21 mouse cellular contexts compared by ENCODE assay signal in the genomic region with DNA sequence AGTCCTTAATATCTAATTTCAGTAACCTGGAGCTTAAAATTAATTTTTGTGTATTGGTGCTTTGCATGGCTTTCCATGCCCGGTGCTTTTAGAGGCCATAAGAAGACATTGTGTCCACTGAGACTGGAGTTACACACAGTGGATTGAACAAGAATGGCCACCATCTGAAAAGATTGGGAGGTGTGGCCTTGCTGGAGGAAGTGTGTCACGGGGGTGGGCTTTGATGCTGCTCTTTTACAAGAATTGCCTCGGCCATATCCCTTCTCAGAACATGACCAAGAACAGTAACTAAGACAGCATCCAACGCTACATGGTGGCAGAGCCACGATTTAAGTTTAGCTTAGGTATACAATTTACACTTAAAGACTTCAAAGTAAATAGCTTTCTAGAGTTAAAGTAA. TPM values are rescaled to one million over a fixed set of nuclear protein-coding genes. Genes with fewer than 3 reads are reported as not detected.
A peak's percentile ranks its signal among the peaks of the same experiment; 100 is the strongest.
DNase-seq lines count a peak whose midpoint lies in the region; ATAC-seq and TF ChIP-seq lines count a peak whose summit lies in the region.
"Had no signal": no experiment of that assay in that cellular context is flagged by ENCODE, and none has a peak within 500 bp of the region (broad histone marks: within the 10 kb centered on the region; RNA-seq: fewer than 3 reads in every experiment).

No protein-coding gene starts in this region.

- H3K9ac ChIP-seq in intestine, embryonic 15.5 days = no peak overlapping the region
- H3K9ac ChIP-seq in intestine, postnatal 0 days (ENCODE audit: low read depth, low read length) = no peak overlapping the region
- H3K9ac ChIP-seq: embryonic facial prominence, embryonic 12.5 days; forebrain, embryonic 13.5 days; forebrain, embryonic 15.5 days; forebrain, postnatal 0 days had no signal

- no peak for TF ChIP-seq CTCF in intestine, postnatal 0 days (IDR thresholded peaks at IDR 0.05; ENCODE audit: low read depth)

- no peak overlapping the region for H3K4me2 ChIP-seq in intestine, embryonic 15.5 days (replicated peaks)
- H3K4me2 ChIP-seq in intestine, postnatal 0 days (replicated peaks; ENCODE audit: low read depth) = no peak overlapping the region
- H3K4me2 ChIP-seq: embryonic facial prominence, embryonic 12.5 days; forebrain, embryonic 13.5 days; forebrain, embryonic 15.5 days had no signal

- H3K4me1 ChIP-seq in intestine, embryonic 15.5 days (replicated peaks) = no peaks in the 10 kb centered on the region
- H3K4me1 ChIP-seq in intestine, postnatal 0 days (replicated peaks; ENCODE audit: control insufficient read depth, insufficient read depth, low read length) = no peaks in the 10 kb centered on the region
- H3K4me1 ChIP-seq: embryonic facial prominence, embryonic 10.5 days; embryonic facial prominence, embryonic 12.5 days; forebrain, embryonic 13.5 days; forebrain, embryonic 15.5 days had no signal

- intact Hi-C loops in left cerebral cortex, postnatal 36 days (cut with DNase I) = no loop called here

- 0 out of 2 replicates have a peak overlapping the region, but pooled peaks have one; percentile 6 for H3K27ac ChIP-seq in intestine, embryonic 15.5 days
- H3K27ac ChIP-seq in intestine, postnatal 0 days (ENCODE audit: low read depth, low read length) = no peak overlapping the region
- H3K27ac ChIP-seq: embryonic facial prominence, embryonic 10.5 days; embryonic facial prominence, embryonic 12.5 days; forebrain, embryonic 13.5 days; forebrain, embryonic 15.5 days had no signal

- H3K27me3 ChIP-seq in intestine, embryonic 15.5 days (replicated peaks) = no peaks in the 10 kb centered on the region
- H3K27me3 ChIP-seq in intestine, postnatal 0 days (replicated peaks; ENCODE audit: control insufficient read depth, insufficient read depth, low read length) = no peaks in the 10 kb centered on the region
- H3K27me3 ChIP-seq: embryonic facial prominence, embryonic 12.5 days; forebrain, embryonic 13.5 days; forebrain, embryonic 15.5 days; Patski had no signal

- no peak overlapping the region for H3K4me3 ChIP-seq in intestine, embryonic 15.5 days (replicated peaks)
- no peak overlapping the region for H3K4me3 ChIP-seq in intestine, postnatal 0 days (ENCODE audit: low read depth, low read length)
- H3K4me3 ChIP-seq: embryonic facial prominence, embryonic 10.5 days; embryonic facial prominence, embryonic 12.5 days; forebrain, embryonic 13.5 days; forebrain, embryonic 15.5 days had no signal

- no peak for ATAC-seq in intestine, embryonic 15.5 days
- no peak for ATAC-seq in intestine, postnatal 0 days
- ATAC-seq: activated CD4-positive, CD25-positive, alpha-beta regulatory T cell, adult 4 months; forebrain, embryonic 13.5 days; forebrain, embryonic 15.5 days; forebrain, postnatal 0 days; Patski had no signal

- DNase-seq in ZHBTc4 (ENCODE audit: low read depth, low spot score) = peak; percentile 56
- DNase-seq in ovary, adult 18-20 months (ENCODE audit: low spot score) = no peak
- no peak for DNase-seq in left cerebral cortex, postnatal 36 days (ENCODE audit: low spot score in 2 of 2)
- DNase-seq: adrenal gland, adult 8-10 months; adrenal gland, postnatal 14 days; adrenal gland, postnatal 36 days; cerebellum, adult 11-12 months; cerebellum, adult 2 months; cerebellum, adult 9-10 months; cerebellum, postnatal 10 days; cerebellum, postnatal 25 days; forebrain, postnatal 0 days had no signal

- WGBS in intestine, embryonic 15.5 days = 65% methylated on average over 5 of the region's 5 CpGs
- 68% methylated on average over 5 of the region's 5 CpGs for WGBS in intestine, postnatal 0 days

- H3K9me3 ChIP-seq in intestine, embryonic 15.5 days = no peaks in the 10 kb centered on the region
- H3K9me3 ChIP-seq in intestine, postnatal 0 days (ENCODE audit: control insufficient read depth) = no peaks in the 10 kb centered on the region
- H3K9me3 ChIP-seq: embryonic facial prominence, embryonic 10.5 days; embryonic facial prominence, embryonic 12.5 days; forebrain, embryonic 13.5 days; forebrain, embryonic 15.5 days had no signal

- H3K36me3 ChIP-seq in intestine, embryonic 15.5 days = peaks cover 10% of the 10 kb centered on the region
- H3K36me3 ChIP-seq in intestine, postnatal 0 days (ENCODE audit: control insufficient read depth, insufficient read depth) = peaks cover 24% of the 10 kb centered on the region

RNA-seq across cellular contexts. Expression of gene Hikeshi, which starts 13.3 kb away (rescaled TPM):
- 141 and 153 TPM in 2 replicates for polyA plus RNA-seq in intestine, embryonic 15.5 days (2015; fragmentation: Nextera tagmentation; extraction: Ambion mirVana)
- polyA plus RNA-seq in intestine, postnatal 0 days (2015; fragmentation: Nextera tagmentation; extraction: Ambion mirVana) = 60.5 and 63.9 TPM in 2 replicates
- 10 to 100 TPM; 93.2 to 99.4 TPM for total RNA-seq in left cerebral cortex, postnatal 36 days (2021)

RNA-seq across cellular contexts. Expression of gene Eed, which starts 26.5 kb away (rescaled TPM):
- polyA plus RNA-seq in intestine, embryonic 15.5 days (2015; fragmentation: Nextera tagmentation; extraction: Ambion mirVana) = 66.8 and 69.9 TPM in 2 replicates
- 33.7 and 35.1 TPM in 2 replicates for polyA plus RNA-seq in intestine, postnatal 0 days (2015; fragmentation: Nextera tagmentation; extraction: Ambion mirVana)
- 10 to 100 TPM; 27.6 to 47.0 TPM for total RNA-seq in left cerebral cortex, postnatal 36 days (2021)

RNA-seq across cellular contexts. Expression of gene Ccdc81, which starts 50.8 kb away (rescaled TPM):
- polyA plus RNA-seq in intestine, embryonic 15.5 days (2015; fragmentation: Nextera tagmentation; extraction: Ambion mirVana) = not detected in 2 replicates
- polyA plus RNA-seq in intestine, postnatal 0 days (2015; fragmentation: Nextera tagmentation; extraction: Ambion mirVana) = 0.04 and 0.08 TPM in 2 replicates
- total RNA-seq in left cerebral cortex, postnatal 36 days (2021) = under 1 TPM; 0.25 to 0.70 TPM
- total RNA-seq: MEL had no signal
- polyA plus RNA-seq: activated CD4-positive, CD25-positive, alpha-beta regulatory T cell, adult 4 months; Patski had no signal
